Mouse (Mus musculus) telencephalon, adult 2 months (tissue): ENCODE measurements at regions not wholly inside any gene's neighbourhood (a gene's known extent, or its start where the extent isn't known, plus 50 kb on each side); places are given as distances from the start of the nearest gene placed in this dataset.

Source experiments
- DNase-seq: peaks from one replicate; pipeline ENCODE4 v3.0.0-alpha.2; 2011; ENCODE audit warnings: low read depth, low spot score

- no peak for DNase-seq
Observed at GRCm38 (mm10) chr1:163560276-163560943, 156.9 kb upstream of the Gorab start.

- no peak for DNase-seq
Observed at GRCm38 (mm10) chr1:163557875-163558274, 154.4 kb upstream of the Gorab start.

DNA sequence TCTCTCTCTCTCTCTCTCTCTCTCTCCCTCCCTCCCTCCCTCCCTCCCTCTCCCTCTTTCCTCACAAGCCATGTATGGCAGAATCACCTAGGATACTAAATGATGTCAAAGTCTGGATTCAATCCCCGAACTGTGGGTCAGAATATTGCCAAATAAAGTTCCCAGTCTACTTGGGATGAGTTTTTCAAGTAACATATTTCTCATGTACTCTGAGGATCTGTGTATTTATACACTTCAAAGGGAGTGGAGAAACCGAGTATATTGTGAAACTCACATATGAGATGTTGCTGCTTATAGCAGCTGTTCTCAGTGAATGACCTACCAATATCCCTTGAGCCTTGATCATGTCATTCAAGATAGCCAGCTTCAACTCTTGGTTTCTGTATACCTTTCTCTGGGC lies 151.7 kb upstream of the Gorab start:
- no peak for DNase-seq

DNA sequence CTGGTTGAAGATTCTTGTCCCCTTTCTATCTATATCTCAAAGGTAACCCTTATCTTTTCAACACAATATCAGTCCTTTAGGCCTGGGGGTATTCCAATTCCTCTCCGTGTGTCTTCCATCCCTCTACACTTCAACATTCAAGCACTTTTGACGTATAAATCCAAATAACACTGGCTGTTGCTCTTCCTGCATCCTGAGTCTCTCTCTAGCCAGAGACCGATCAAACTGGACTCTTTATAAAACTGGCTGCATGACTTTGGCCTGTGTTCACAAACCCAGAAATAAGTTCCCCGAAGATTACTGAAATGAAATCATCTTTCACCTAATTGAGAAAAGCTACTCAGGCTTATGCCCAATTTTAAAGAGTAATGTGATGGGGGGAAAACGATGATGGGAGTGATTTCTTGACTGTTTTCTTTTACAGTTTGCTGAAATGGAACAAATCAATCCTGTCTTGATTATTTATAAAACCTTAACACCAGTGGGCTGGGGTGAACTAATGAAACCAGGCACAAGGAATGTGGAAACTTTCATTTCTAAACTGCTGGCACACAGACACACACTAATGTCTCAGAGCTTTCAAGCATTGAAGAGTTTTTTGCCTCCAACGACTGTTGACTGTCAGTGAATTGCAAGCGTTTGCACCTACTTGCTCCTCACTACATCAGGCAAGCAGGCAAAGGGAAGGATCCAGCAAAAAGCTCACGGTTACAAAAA lies 135.5 kb upstream of the Gorab start:
- no peak for DNase-seq

GRCm38 (mm10) chr1:163530563-163530962 lies 127.1 kb upstream of the Gorab start:
- no peak for DNase-seq

GRCm38 (mm10) chr1:163517966-163518365 lies 114.5 kb upstream of the Gorab start:
- no peak for DNase-seq

- DNase-seq = no peak
Observed at GRCm38 (mm10) chr1:163512847-163513246, 109.4 kb upstream of the Gorab start.

GRCm38 (mm10) chr1:163512008-163512407 lies 108.5 kb upstream of the Gorab start:
- no peak for DNase-seq

DNA sequence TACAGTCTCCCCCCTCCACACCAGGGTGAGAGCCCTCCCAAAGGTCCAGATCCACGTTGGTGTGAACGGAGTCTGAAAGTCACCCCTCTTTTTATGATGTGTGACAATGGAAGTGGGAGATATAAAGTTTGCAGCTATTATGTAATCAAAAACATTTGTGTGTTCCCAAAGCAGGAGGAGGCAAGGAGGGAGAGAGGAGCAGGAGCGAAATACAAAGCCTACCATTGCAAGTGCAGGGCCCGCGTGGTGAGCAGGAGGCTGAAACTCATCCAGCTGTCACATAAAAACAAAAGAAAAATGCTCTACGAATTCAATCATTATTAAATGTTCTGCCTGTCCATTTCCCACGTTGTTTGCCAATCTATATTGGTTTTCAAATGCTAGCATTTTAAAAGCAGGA lies 101.6 kb upstream of the Gorab start:
- DNase-seq = no peak

DNA sequence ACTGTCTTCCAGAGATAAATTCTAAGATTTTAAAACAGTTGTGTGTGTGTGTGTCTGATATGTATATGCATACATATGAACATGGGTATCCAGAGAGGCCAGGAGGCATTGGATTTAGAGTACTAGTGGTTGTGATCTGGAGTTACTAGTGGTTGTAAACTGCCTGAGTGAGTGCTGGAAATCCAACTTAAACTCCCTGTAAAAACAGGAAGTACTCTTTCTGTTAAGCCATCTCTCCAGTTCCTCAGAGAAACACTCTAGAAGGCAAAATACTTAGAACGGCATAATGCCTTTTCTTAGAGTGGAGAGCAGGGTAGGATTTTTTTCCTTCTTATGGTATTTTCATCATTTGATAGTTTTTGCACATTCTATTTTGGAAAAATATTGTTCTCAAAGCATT lies 99.1 kb upstream of the Gorab start:
- no peak for DNase-seq

DNA sequence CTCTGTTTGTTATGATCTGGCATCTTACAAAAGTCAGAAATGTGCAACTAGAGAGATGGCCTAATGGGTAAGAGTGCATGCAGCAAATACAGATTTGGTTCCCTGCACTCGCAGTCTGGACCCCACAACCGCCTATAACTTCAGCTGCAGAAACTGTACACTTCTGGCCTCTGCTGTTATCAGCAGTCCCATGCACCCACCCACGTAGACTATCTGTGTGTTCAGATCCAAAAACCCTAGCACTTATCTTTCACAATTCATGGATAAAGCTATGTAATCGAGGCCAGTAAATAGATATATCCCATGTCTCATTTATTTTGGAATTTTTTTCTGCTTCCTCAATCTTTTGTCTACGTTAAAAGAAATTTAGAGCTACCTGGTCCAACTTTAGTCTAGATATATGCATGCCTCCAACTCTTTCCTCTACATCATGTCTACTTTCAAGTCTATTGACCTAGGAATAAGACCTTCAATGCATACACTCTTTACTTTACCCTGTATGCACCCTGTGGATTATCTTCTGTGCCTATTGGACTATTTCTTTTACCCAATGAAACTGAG lies 95.0 kb upstream of the Gorab start:
- no peak for DNase-seq

DNA sequence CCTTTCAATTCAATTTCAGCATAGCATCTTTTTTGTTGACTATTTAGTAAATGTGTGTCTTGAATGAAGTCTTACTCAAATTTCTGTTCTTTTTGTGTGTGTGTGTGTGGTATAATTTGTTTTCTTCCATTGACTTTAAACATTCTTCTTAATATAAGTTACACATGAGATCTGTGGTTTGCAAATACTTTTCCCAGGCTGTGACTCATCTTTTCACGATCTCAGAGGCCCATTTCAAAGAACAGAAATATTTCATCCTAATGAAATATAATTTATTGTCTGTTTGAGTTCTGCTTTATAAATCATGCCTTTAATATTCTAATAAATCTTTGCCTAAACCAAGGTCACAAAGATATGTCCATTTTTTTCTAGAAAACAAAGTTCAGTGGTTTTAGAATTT lies 92.9 kb upstream of the Gorab start:
- no peak for DNase-seq

DNA sequence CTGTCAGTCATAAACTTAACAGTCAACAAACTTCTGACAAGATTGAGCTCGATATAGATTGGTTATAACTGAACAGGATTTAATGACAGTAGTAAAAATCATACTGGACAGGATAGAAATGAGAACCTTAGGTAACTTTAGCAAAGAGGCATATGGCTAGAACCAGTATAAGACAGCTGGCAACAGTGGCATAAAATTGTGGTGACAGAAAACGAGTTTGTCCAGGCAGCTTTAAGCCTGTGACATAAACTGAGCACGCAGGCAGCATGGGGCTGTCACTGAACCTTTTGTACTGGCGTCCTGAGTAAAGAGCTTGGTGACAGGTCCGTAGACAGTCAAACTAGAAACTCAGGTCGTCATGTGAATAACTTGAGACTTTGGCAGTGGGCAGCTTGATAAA lies 85.1 kb upstream of the Gorab start:
- no peak for DNase-seq

DNA sequence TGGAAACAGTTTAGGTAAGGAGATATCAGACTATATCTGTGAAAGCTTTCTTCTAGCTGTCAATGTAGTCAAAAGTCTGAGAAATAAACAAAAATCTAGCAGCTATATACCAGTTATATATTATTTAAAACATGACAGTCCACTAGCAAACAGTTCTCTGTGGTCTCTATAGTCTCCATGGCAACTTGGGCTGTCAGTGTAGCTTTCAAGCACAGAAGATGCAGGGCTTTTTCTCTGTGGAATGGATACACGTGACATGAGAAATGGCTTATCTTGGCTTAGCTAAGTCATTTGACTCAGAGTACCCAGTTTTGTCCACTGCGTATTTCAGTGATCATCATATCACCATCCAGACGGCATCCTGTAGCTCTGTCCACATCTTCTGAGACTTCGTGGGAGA lies 84.6 kb upstream of the Gorab start:
- no peak for DNase-seq

DNA sequence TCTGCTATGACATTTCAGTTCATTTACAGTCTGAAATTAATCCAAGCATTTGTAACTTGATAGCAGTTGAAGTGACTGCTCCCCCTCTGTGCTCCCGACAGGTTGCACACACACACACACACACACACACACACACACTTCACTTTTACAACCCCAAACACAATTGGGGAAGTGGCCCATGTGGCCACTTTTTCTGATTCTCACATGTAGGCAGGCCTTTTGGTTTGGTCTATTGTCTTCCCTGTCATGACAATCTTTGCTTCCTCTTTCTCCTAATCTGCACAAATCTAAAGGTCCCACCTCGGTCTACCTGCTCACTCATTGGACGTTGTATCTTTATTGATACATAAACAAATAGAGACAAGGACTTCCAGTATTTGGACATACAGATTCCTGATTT lies 79.6 kb upstream of the Gorab start:
- DNase-seq = no peak

GRCm38 (mm10) chr1:163477478-163478167 lies 74.2 kb upstream of the Gorab start:
- DNase-seq = no peak

DNA sequence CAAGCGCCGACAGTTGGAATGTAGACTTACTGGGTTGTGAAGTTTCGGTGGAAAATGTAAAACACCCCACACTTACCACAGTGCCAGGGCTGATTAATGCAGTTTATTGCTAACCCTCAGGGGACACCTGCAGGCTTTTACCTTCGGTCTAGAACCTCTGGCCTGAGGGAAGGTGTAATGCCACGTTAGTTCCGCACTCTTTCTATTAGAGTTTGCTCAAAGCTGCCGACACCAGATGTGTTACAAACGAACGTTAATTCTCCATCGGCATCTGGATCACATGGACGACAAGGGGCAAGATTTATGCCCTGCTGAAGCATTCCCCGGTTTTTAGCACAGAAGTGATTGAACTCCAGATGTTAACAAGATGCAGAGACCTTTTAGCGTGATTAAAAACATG lies 57.7 kb upstream of the Gorab start:
- DNase-seq = no peak

DNA sequence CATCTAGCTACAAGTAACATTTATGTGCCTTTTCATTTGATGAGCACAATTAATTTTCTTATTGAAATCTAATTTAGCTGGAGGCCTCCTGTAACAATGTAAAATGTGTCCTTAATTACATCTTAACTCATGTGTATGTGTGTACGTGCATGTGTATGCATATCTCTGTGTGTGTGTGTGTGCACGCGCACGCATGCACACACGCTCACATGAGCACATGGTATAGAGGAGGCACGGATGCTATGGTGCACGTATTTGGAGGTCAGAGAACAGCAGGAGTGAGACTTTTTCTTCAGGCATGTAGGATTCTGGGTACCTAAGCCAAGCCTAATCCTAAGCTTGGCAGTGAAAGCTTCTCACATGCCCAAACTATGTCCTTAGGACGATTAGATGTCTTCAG lies 52.9 kb upstream of the Gorab start:
- no peak for DNase-seq
